Mouse (Mus musculus) bone marrow macrophage, adult 2 months (primary cell): Measurements from ENCODE around the gene Epdr1. TPM values are rescaled to one million over a fixed set of nuclear protein-coding genes. Genes with fewer than 3 reads are reported as not detected.

ENCODE experiments used
- H3K27ac ChIP-seq: 2 replicates; pipeline ENCODE4 v1.5.1; 2012; ENCODE audit warnings: low read depth, low read length; ENCODE audit not compliant: insufficient read depth
- H3K4me1 ChIP-seq: 2 replicates; pipeline ENCODE4 v1.6.1; 2012; ENCODE audit warnings: low read length; ENCODE audit not compliant: control insufficient read depth, insufficient read depth
- H3K4me3 ChIP-seq: 2 replicates; pipeline ENCODE4 v1.5.1; 2012; ENCODE audit warnings: mild to moderate bottlenecking, low read length, moderate library complexity; ENCODE audit not compliant: insufficient read depth
- CTCF ChIP-seq: IDR thresholded peaks from 2 replicates; pipeline ENCODE4 v1.5.1; 2012; ENCODE audit warnings: low read depth, mild to moderate bottlenecking, low read length, moderate library complexity
- POLR2A ChIP-seq: IDR thresholded peaks from 2 replicates; pipeline ENCODE4 v1.6.1; 2012; ENCODE audit warnings: mild to moderate bottlenecking, low read depth, low read length, borderline replicate concordance
- polyA plus RNA-seq: library from polyadenylated mRNA; stranded (reverse); fragments of >200 nt; gene quantifications from 2 replicates; pipeline ENCODE4 v1.2.4, GENCODE M21; 2012; ENCODE audit not compliant: missing spikeins, insufficient read depth, insufficient read length

Epdr1 gene
- polyA plus RNA-seq, 1 experiment = 0.38 TPM

- Histone ChIP-seq H3K27ac (no peak overlapping the region), H3K4me3 (no peak overlapping the region), H3K4me1 (no peaks in the 10 kb centered on the region)
- no peak for TF ChIP-seq POLR2A
- TF ChIP-seq CTCF = no peak
Observed at GRCm38 (mm10) chr13:19626473-19626872, 6.7 kb upstream of the Epdr1 start.

GRCm38 (mm10) chr13:19624632-19625320 is 5.0 kb upstream of the Epdr1 start:
- H3K4me1 ChIP-seq = no peaks in the 10 kb centered on the region
- TF ChIP-seq POLR2A (no peak), CTCF (no peak)
- H3K4me3 ChIP-seq = no peak overlapping the region
- H3K27ac ChIP-seq = no peak overlapping the region

GRCm38 (mm10) chr13:19623228-19623905 is 3.6 kb upstream of the Epdr1 start:
- H3K4me1 ChIP-seq = no peaks in the 10 kb centered on the region
- TF ChIP-seq POLR2A = no peak
- TF ChIP-seq CTCF = no peak
- H3K4me3 ChIP-seq = peak overlapping the region; percentile 56
- H3K27ac ChIP-seq = no peak overlapping the region

GRCm38 (mm10) chr13:19622573-19623227 is 3.0 kb upstream of the Epdr1 start, which contains the start of gene Sfrp4:
Sfrp4 (plus strand) TSS chr13:19623104.
- H3K4me1 ChIP-seq = no peaks in the 10 kb centered on the region
- no peak for TF ChIP-seq CTCF
- no peak for TF ChIP-seq POLR2A
- H3K27ac ChIP-seq = no peak within 1 kb of the TSS
- H3K4me3 ChIP-seq = peak within 1 kb of the TSS; percentile 56

- H3K27ac ChIP-seq = no peak overlapping the region
Observed at GRCm38 (mm10) chr13:19618841-19619215, 899 bp downstream of the Epdr1 start.

GRCm38 (mm10) chr13:19618081-19618480 is 1.6 kb downstream of the Epdr1 start:
- H3K4me3 ChIP-seq = no peak overlapping the region
- H3K27ac ChIP-seq = no peak overlapping the region
- no peak for TF ChIP-seq POLR2A
- no peaks in the 10 kb centered on the region for H3K4me1 ChIP-seq

More at GRCm38 (mm10) chr13:19618841-19619215, 899 bp downstream of the Epdr1 start:
- H3K4me3 ChIP-seq = peak overlapping the region; percentile 75
- no peaks in the 10 kb centered on the region for H3K4me1 ChIP-seq
- TF ChIP-seq CTCF (no peak), POLR2A (no peak)

- no peak overlapping the region for H3K27ac ChIP-seq
- no peaks in the 10 kb centered on the region for H3K4me1 ChIP-seq
- H3K4me3 ChIP-seq = no peak overlapping the region
- TF ChIP-seq CTCF (no peak), POLR2A (no peak)
Observed at GRCm38 (mm10) chr13:19614311-19614710, 5.4 kb downstream of the Epdr1 start.

- H3K4me1 ChIP-seq = no peaks in the 10 kb centered on the region
- no peak overlapping the region for H3K4me3 ChIP-seq
- H3K27ac ChIP-seq = no peak overlapping the region
- TF ChIP-seq CTCF = no peak
- no peak for TF ChIP-seq POLR2A
Observed at GRCm38 (mm10) chr13:19613426-19613825, 6.3 kb downstream of the Epdr1 start.

GRCm38 (mm10) chr13:19612963-19613362 is 6.8 kb downstream of the Epdr1 start:
- Histone ChIP-seq H3K4me1 (no peaks in the 10 kb centered on the region), H3K27ac (no peak overlapping the region), H3K4me3 (no peak overlapping the region)
- no peak for TF ChIP-seq CTCF
- no peak for TF ChIP-seq POLR2A

- Histone ChIP-seq H3K4me1 (no peaks in the 10 kb centered on the region), H3K27ac (no peak overlapping the region), H3K4me3 (no peak overlapping the region)
- no peak for TF ChIP-seq CTCF
- no peak for TF ChIP-seq POLR2A
Observed at GRCm38 (mm10) chr13:19612348-19612747, 7.4 kb downstream of the Epdr1 start.
